Mouse (Mus musculus): ENCODE measurements around the gene Cxcl15.
"Not testable (repeated sequence)": the region's sequence is repeated elsewhere in the genome, so short reads cannot be mapped to it uniquely, and the experiment has no call there.

Gene Cxcl15

GRCm38 (mm10) chr5:90789306-90790073 is 4.8 kb upstream of the Cxcl15 start:
- in situ Hi-C loops (cut with MboI): no loop called here

- in situ Hi-C loops (cut with MboI): no loop called here
Observed at GRCm38 (mm10) chr5:90790074-90790502, 4.2 kb upstream of the Cxcl15 start.

GRCm38 (mm10) chr5:90795392-90795791 is 1.1 kb downstream of the Cxcl15 start:
- in situ Hi-C loops (cut with MboI): not testable (repeated sequence)

- in situ Hi-C loops (cut with MboI): no loop called here
Observed at GRCm38 (mm10) chr5:90804574-90804973, 10.2 kb downstream of the Cxcl15 start.

- in situ Hi-C loops (cut with MboI): no loop called here
Observed at GRCm38 (mm10) chr5:90806050-90806449, 11.7 kb downstream of the Cxcl15 start.

- in situ Hi-C loops (cut with MboI): no loop called here
Observed at GRCm38 (mm10) chr5:90807176-90807950, 13.0 kb downstream of the Cxcl15 start.

- in situ Hi-C loops (cut with MboI): no loop called here
Observed at GRCm38 (mm10) chr5:90819756-90820155, 25.4 kb downstream of the Cxcl15 start.

- in situ Hi-C loops (cut with MboI): no loop called here
Observed at GRCm38 (mm10) chr5:90832145-90832767, 37.9 kb downstream of the Cxcl15 start.

GRCm38 (mm10) chr5:90832768-90833388 is 38.5 kb downstream of the Cxcl15 start:
- in situ Hi-C loops (cut with MboI): no loop called here

- in situ Hi-C loops (cut with MboI): no loop called here
Observed at GRCm38 (mm10) chr5:90834436-90834835, 40.1 kb downstream of the Cxcl15 start.

- in situ Hi-C loops (cut with MboI): no loop called here
Observed at GRCm38 (mm10) chr5:90838582-90838981, 44.2 kb downstream of the Cxcl15 start.

GRCm38 (mm10) chr5:90840902-90841869 is 46.9 kb downstream of the Cxcl15 start:
- in situ Hi-C loops (cut with MboI): no loop called here

GRCm38 (mm10) chr5:90843891-90844290 is 49.6 kb downstream of the Cxcl15 start:
- in situ Hi-C loops (cut with MboI): no loop called here

GRCm38 (mm10) chr5:90850096-90850495 is 55.8 kb downstream of the Cxcl15 start:
- in situ Hi-C loops (cut with MboI): not testable (repeated sequence)

GRCm38 (mm10) chr5:90851391-90851790 is 57.1 kb downstream of the Cxcl15 start:
- in situ Hi-C loops (cut with MboI): not testable (repeated sequence)

Measured in mature B cell (primary cell).